Mouse (Mus musculus): ENCODE data around the gene Gpr171. TPM values are rescaled to one million over a fixed set of nuclear protein-coding genes. Genes with fewer than 3 reads are reported as not detected.

Gene Gpr171
- polyA plus RNA-seq, 1 experiment, result 0.90 TPM

- no peak for TF ChIP-seq POLR2A (IDR thresholded peaks at IDR 0.05; ENCODE audit: borderline replicate concordance, extremely low read depth, low read depth, low read length)
- TF ChIP-seq CTCF (IDR thresholded peaks at IDR 0.05; ENCODE audit: insufficient read depth, low read length), result no peak
- DNase-seq, result no peak
- no peak overlapping the region for H3K4me3 ChIP-seq (replicated peaks; ENCODE audit: extremely low read depth, low read depth, low read length)
- WGBS, result 84% methylated on average over 4 of the region's 4 CpGs
- no peaks in the 10 kb centered on the region for H3K4me1 ChIP-seq (ENCODE audit: control insufficient read depth, insufficient read depth, low read length)
Measured at GRCm38 (mm10) chr3:59063431-59063830, 38.2 kb downstream of the Gpr171 start.

DNA sequence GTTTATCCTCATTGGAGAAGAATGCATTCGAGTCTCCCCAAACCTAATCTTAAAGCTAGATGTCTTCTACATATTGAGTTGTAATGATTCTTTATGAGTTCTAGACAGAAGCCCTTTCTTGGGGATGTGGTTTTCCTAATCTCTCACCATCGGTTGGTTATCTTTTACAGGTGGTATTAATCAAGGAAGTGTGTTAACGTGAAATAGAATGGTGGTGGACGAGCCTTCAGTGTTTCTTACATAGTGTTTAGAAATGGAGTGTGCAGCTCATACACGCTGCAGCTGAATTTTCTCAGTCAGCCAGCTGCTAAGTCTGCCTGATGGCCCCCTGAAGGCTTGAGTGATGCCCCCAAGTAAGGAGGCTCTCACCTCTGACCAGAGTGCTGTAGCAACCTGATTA is 39.5 kb downstream of the Gpr171 start:
- 58% methylated on average over 5 of the region's 5 CpGs for WGBS
- TF ChIP-seq POLR2A (IDR thresholded peaks at IDR 0.05; ENCODE audit: borderline replicate concordance, extremely low read depth, low read depth, low read length) (no peak), CTCF (IDR thresholded peaks at IDR 0.05; ENCODE audit: insufficient read depth, low read length) (no peak)
- Histone ChIP-seq H3K4me3 (replicated peaks; ENCODE audit: extremely low read depth, low read depth, low read length) (no peak overlapping the region), H3K4me1 (ENCODE audit: control insufficient read depth, insufficient read depth, low read length) (no peaks in the 10 kb centered on the region)
- no peak for DNase-seq

GRCm38 (mm10) chr3:59060131-59060530 is 41.5 kb downstream of the Gpr171 start:
- 68% methylated on average over 7 of the region's 7 CpGs for WGBS
- TF ChIP-seq POLR2A (IDR thresholded peaks at IDR 0.05; ENCODE audit: borderline replicate concordance, extremely low read depth, low read depth, low read length), result no peak
- H3K4me1 ChIP-seq (ENCODE audit: control insufficient read depth, insufficient read depth, low read length), result no peaks in the 10 kb centered on the region
- no peak for DNase-seq
- H3K4me3 ChIP-seq (replicated peaks; ENCODE audit: extremely low read depth, low read depth, low read length), result no peak overlapping the region

- TF ChIP-seq CTCF (IDR thresholded peaks at IDR 0.05; ENCODE audit: insufficient read depth, low read length) (peak; percentile 61), POLR2A (IDR thresholded peaks at IDR 0.05; ENCODE audit: borderline replicate concordance, extremely low read depth, low read depth, low read length) (no peak)
- 2% methylated on average over 7 of the region's 7 CpGs for WGBS
- H3K4me3 ChIP-seq (replicated peaks; ENCODE audit: extremely low read depth, low read depth, low read length), result no peak overlapping the region
- peak; percentile 8 for DNase-seq
- H3K4me1 ChIP-seq (ENCODE audit: control insufficient read depth, insufficient read depth, low read length), result no peaks in the 10 kb centered on the region
Measured at GRCm38 (mm10) chr3:59059022-59059541, 42.5 kb downstream of the Gpr171 start.

DNA sequence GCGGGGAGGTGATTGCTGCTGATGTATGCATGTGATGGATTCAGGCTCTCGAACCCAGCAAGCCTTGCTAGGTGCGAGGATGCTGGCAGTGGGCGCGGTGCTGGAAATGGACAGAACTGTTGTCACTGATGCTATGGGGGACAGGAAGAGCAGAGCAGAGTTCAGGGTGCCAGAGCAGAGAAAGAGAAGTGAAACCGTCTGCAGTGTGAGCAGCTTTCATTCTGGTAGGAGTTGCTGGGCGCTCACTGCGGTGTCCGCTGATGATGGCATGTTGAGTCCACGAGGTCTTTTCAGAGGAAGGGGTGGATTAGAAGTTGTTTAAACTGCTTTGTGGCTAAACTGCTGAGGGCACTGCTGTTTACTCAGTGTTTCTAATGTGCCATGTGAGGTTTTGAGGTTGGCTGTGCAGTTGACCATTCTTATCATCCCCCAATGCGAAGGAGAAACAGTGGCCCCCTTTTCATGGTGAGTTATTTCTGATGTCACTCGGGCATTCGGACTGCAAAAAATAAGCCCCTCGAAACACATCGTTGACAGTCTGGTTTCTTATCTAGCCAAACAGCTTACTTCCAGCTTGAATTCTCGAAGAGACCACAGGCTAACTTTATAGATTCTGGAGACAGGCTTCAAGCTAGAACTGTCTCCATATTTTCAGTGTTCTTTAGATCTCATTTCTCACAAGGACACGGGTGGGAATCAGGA is 46.6 kb downstream of the Gpr171 start:
- Histone ChIP-seq H3K4me3 (replicated peaks; ENCODE audit: extremely low read depth, low read depth, low read length) (no peak overlapping the region), H3K4me1 (ENCODE audit: control insufficient read depth, insufficient read depth, low read length) (no peaks in the 10 kb centered on the region)
- no peak for DNase-seq
- WGBS, result 61% methylated on average over 17 of the region's 17 CpGs
- no peak for TF ChIP-seq POLR2A (IDR thresholded peaks at IDR 0.05; ENCODE audit: borderline replicate concordance, extremely low read depth, low read depth, low read length)
- TF ChIP-seq CTCF (IDR thresholded peaks at IDR 0.05; ENCODE audit: insufficient read depth, low read length), result no peak

Other genes starting within 250 kb of the Gpr171 start
- gene Clrn1, start 216.5 kb downstream of the Gpr171 start, polyA plus RNA-seq (2012; rRNA removed), result not detected in 2 replicates
- 0.71 and 1.1 TPM in 2 replicates for gene Med12l, start 96.0 kb downstream of the Gpr171 start, polyA plus RNA-seq (2012; rRNA removed)
- 4.6 and 8.0 TPM in 2 replicates for gene P2ry14, start 51.8 kb upstream of the Gpr171 start, polyA plus RNA-seq (2012; rRNA removed)
- gene Gpr87, start 93.3 kb upstream of the Gpr171 start, polyA plus RNA-seq (2012; rRNA removed), result 5.2 TPM in 1 of 2 replicates, not detected in the other
- 3.0 TPM in 2 replicates for gene P2ry13, start 109.1 kb upstream of the Gpr171 start, polyA plus RNA-seq (2012; rRNA removed)
- gene P2ry12, start 161.1 kb upstream of the Gpr171 start, polyA plus RNA-seq (2012; rRNA removed), result 3.0 and 4.6 TPM in 2 replicates
- 2.4 and 3.5 TPM in 2 replicates for gene Igsf10, start 242.6 kb upstream of the Gpr171 start, polyA plus RNA-seq (2012; rRNA removed)

All from lung, adult 2 months (tissue).